Mouse (Mus musculus) kidney, adult 2 months (tissue): ENCODE measurements around the gene Sowaha.

Source experiments
- CTCF ChIP-seq: fragments of 200-500 bp; conservative IDR thresholded peaks from 2 replicates; pipeline ENCODE4 v1.5.1; 2011; ENCODE audit warnings: low read depth, mild to moderate bottlenecking, control low read depth, low read length, moderate library complexity, mixed read lengths; ENCODE audit not compliant: insufficient read depth, insufficient read length
- POLR2A ChIP-seq: fragments of 200-500 bp; IDR thresholded peaks from one replicate; pipeline ENCODE4 v1.6.1; 2011; ENCODE audit warnings: low read depth, low read length, control low read depth

- TF ChIP-seq CTCF (no peak), POLR2A (no peak)
These were observed 9.3 kb upstream of the Sowaha start for GRCm38 (mm10) chr11:53489421-53489820.
